Mouse (Mus musculus): ENCODE data around the gene Prkab2.

Prkab2 gene

GRCm38 (mm10) chr3:97657655-97658411, at the start of gene Prkab2:
Gene Prkab2, plus strand, starts transcription at chr3:97658193.
- DNase-seq (ENCODE audit: low spot score): peak; percentile 98

GRCm38 (mm10) chr3:97609201-97609844, 48.7 kb upstream of the Prkab2 start:
- peak; percentile 77 for DNase-seq (ENCODE audit: low spot score)

GRCm38 (mm10) chr3:97609845-97610410, 48.1 kb upstream of the Prkab2 start, which contains the start of gene Chd1l:
Gene Chd1l, minus strand, starts transcription at chr3:97610203.
- peak; percentile 92 for DNase-seq (ENCODE audit: low spot score)

GRCm38 (mm10) chr3:97611021-97611420, 47.0 kb upstream of the Prkab2 start:
- no peak for DNase-seq (ENCODE audit: low spot score)

- no peak for DNase-seq (ENCODE audit: low spot score)
These were observed 42.8 kb upstream of the Prkab2 start for GRCm38 (mm10) chr3:97615154-97615553.

GRCm38 (mm10) chr3:97615933-97616332, 42.1 kb upstream of the Prkab2 start:
- DNase-seq (ENCODE audit: low spot score): no peak

- DNase-seq (ENCODE audit: low spot score): no peak
These were observed 40.7 kb upstream of the Prkab2 start for GRCm38 (mm10) chr3:97617091-97617825.

GRCm38 (mm10) chr3:97617899-97618298, 40.1 kb upstream of the Prkab2 start:
- no peak for DNase-seq (ENCODE audit: low spot score)

- DNase-seq (ENCODE audit: low spot score): no peak
These were observed 37.3 kb upstream of the Prkab2 start for GRCm38 (mm10) chr3:97620657-97621056.

GRCm38 (mm10) chr3:97624611-97625010, 33.4 kb upstream of the Prkab2 start:
- no peak for DNase-seq (ENCODE audit: low spot score)

- DNase-seq (ENCODE audit: low spot score): no peak
These were observed 30.1 kb upstream of the Prkab2 start for GRCm38 (mm10) chr3:97627893-97628292.

- DNase-seq (ENCODE audit: low spot score): peak; percentile 77
These were observed 29.5 kb upstream of the Prkab2 start, which contains the start of gene Fmo5 for GRCm38 (mm10) chr3:97628391-97629001. Gene Fmo5, plus strand, starts transcription at chr3:97628804.

- DNase-seq (ENCODE audit: low spot score): no peak
These were observed 28.1 kb upstream of the Prkab2 start for GRCm38 (mm10) chr3:97629941-97630340.

GRCm38 (mm10) chr3:97630746-97631145, 27.2 kb upstream of the Prkab2 start:
- DNase-seq (ENCODE audit: low spot score): no peak

- DNase-seq (ENCODE audit: low spot score): no peak
These were observed 26.6 kb upstream of the Prkab2 start for GRCm38 (mm10) chr3:97631258-97631860.

GRCm38 (mm10) chr3:97633456-97633855, 24.5 kb upstream of the Prkab2 start:
- DNase-seq (ENCODE audit: low spot score): no peak

- no peak for DNase-seq (ENCODE audit: low spot score)
These were observed 23.7 kb upstream of the Prkab2 start for GRCm38 (mm10) chr3:97634288-97634761.

- DNase-seq (ENCODE audit: low spot score): no peak
These were observed 16.6 kb upstream of the Prkab2 start for GRCm38 (mm10) chr3:97641396-97641795.

GRCm38 (mm10) chr3:97642001-97642400, 16.0 kb upstream of the Prkab2 start:
- no peak for DNase-seq (ENCODE audit: low spot score)

- DNase-seq (ENCODE audit: low spot score): no peak
These were observed 9.5 kb upstream of the Prkab2 start for GRCm38 (mm10) chr3:97648518-97648917.

- no peak for DNase-seq (ENCODE audit: low spot score)
These were observed 9.0 kb upstream of the Prkab2 start for GRCm38 (mm10) chr3:97649022-97649421.
